Mouse (Mus musculus): ENCODE data around the gene Slc39a9. TPM values are rescaled to one million over a fixed set of nuclear protein-coding genes. Genes with fewer than 3 reads are reported as not detected.

Gene Slc39a9
- polyA plus RNA-seq, 1 experiment: 2.7 TPM

- H3K36me3 ChIP-seq (replicated peaks; ENCODE audit: low read length): no peaks in the 10 kb centered on the region
- H3K27me3 ChIP-seq (replicated peaks): peaks cover 82% of the 10 kb centered on the region
- H3K9me3 ChIP-seq: no peaks in the 10 kb centered on the region
- TF ChIP-seq GATA1 (IDR thresholded peaks at IDR 0.05; ENCODE audit: borderline replicate concordance, low read length) (no peak), FLI1 (IDR thresholded peaks at IDR 0.05; ENCODE audit: low read length) (no peak)
- no peak overlapping the region for H3K4me3 ChIP-seq (replicated peaks)
- H3K4me1 ChIP-seq: peaks cover 15% of the 10 kb centered on the region
Observed at GRCm38 (mm10) chr12:80706208-80706914, 62.7 kb downstream of the Slc39a9 start.

- peaks cover 78% of the 10 kb centered on the region for H3K27me3 ChIP-seq (replicated peaks)
- H3K4me1 ChIP-seq: peaks cover 15% of the 10 kb centered on the region
- no peaks in the 10 kb centered on the region; the same call in 1 of the 2 replicates for H3K9me3 ChIP-seq
- no peak overlapping the region for H3K4me3 ChIP-seq (replicated peaks)
- TF ChIP-seq GATA1 (IDR thresholded peaks at IDR 0.05; ENCODE audit: borderline replicate concordance, low read length): no peak
- TF ChIP-seq FLI1 (IDR thresholded peaks at IDR 0.05; ENCODE audit: low read length): no peak
- H3K36me3 ChIP-seq (replicated peaks; ENCODE audit: low read length): no peaks in the 10 kb centered on the region
Observed at GRCm38 (mm10) chr12:80706915-80707604, 63.4 kb downstream of the Slc39a9 start.

- H3K9me3 ChIP-seq: no peaks in the 10 kb centered on the region; the same call in 1 of the 2 replicates
- H3K4me1 ChIP-seq: peaks cover 64% of the 10 kb centered on the region
- no peak overlapping the region for H3K4me3 ChIP-seq (replicated peaks)
- H3K27me3 ChIP-seq (replicated peaks): peaks cover 30% of the 10 kb centered on the region
- TF ChIP-seq GATA1 (IDR thresholded peaks at IDR 0.05; ENCODE audit: borderline replicate concordance, low read length): no peak
- TF ChIP-seq FLI1 (IDR thresholded peaks at IDR 0.05; ENCODE audit: low read length): no peak
- H3K36me3 ChIP-seq (replicated peaks; ENCODE audit: low read length): no peaks in the 10 kb centered on the region
Observed at GRCm38 (mm10) chr12:80715915-80716314, 72.2 kb downstream of the Slc39a9 start.

GRCm38 (mm10) chr12:80719141-80719540 lies 75.5 kb downstream of the Slc39a9 start:
- peaks cover 79% of the 10 kb centered on the region for H3K4me1 ChIP-seq
- no peaks in the 10 kb centered on the region for H3K36me3 ChIP-seq (replicated peaks; ENCODE audit: low read length)
- TF ChIP-seq GATA1 (IDR thresholded peaks at IDR 0.05; ENCODE audit: borderline replicate concordance, low read length) (no peak), FLI1 (IDR thresholded peaks at IDR 0.05; ENCODE audit: low read length) (no peak)
- peak overlapping the region; percentile 15 for H3K4me3 ChIP-seq (replicated peaks)
- no peaks in the 10 kb centered on the region for H3K9me3 ChIP-seq
- peaks cover 19% of the 10 kb centered on the region for H3K27me3 ChIP-seq (replicated peaks)

- Histone ChIP-seq H3K4me1 (peaks cover 78% of the 10 kb centered on the region), H3K9me3 (no peaks in the 10 kb centered on the region), H3K4me3 (replicated peaks) (no peak overlapping the region), H3K27me3 (replicated peaks) (peaks cover 17% of the 10 kb centered on the region), H3K36me3 (replicated peaks; ENCODE audit: low read length) (no peaks in the 10 kb centered on the region)
- TF ChIP-seq GATA1 (IDR thresholded peaks at IDR 0.05; ENCODE audit: borderline replicate concordance, low read length) (no peak), FLI1 (IDR thresholded peaks at IDR 0.05; ENCODE audit: low read length) (no peak)
Observed at GRCm38 (mm10) chr12:80720507-80720906, 76.8 kb downstream of the Slc39a9 start.

- Histone ChIP-seq H3K4me3 (replicated peaks) (no peak overlapping the region), H3K36me3 (replicated peaks; ENCODE audit: low read length) (no peaks in the 10 kb centered on the region), H3K4me1 (peaks cover 69% of the 10 kb centered on the region), H3K9me3 (no peaks in the 10 kb centered on the region), H3K27me3 (replicated peaks) (peaks cover 18% of the 10 kb centered on the region)
- no peak for TF ChIP-seq FLI1 (IDR thresholded peaks at IDR 0.05; ENCODE audit: low read length)
- no peak for TF ChIP-seq GATA1 (IDR thresholded peaks at IDR 0.05; ENCODE audit: borderline replicate concordance, low read length)
Observed at GRCm38 (mm10) chr12:80721458-80721857, 77.8 kb downstream of the Slc39a9 start.

GRCm38 (mm10) chr12:80724853-80725559 lies 81.3 kb downstream of the Slc39a9 start:
- peaks cover 17% of the 10 kb centered on the region for H3K27me3 ChIP-seq (replicated peaks)
- no peaks in the 10 kb centered on the region for H3K9me3 ChIP-seq
- H3K36me3 ChIP-seq (replicated peaks; ENCODE audit: low read length): no peaks in the 10 kb centered on the region
- no peak for TF ChIP-seq GATA1 (IDR thresholded peaks at IDR 0.05; ENCODE audit: borderline replicate concordance, low read length)
- TF ChIP-seq FLI1 (IDR thresholded peaks at IDR 0.05; ENCODE audit: low read length): no peak
- H3K4me3 ChIP-seq (replicated peaks): peak overlapping the region; percentile 14
- peaks cover 53% of the 10 kb centered on the region for H3K4me1 ChIP-seq

- Histone ChIP-seq H3K4me3 (replicated peaks) (peak overlapping the region; percentile 39), H3K9me3 (no peaks in the 10 kb centered on the region), H3K36me3 (replicated peaks; ENCODE audit: low read length) (no peaks in the 10 kb centered on the region), H3K4me1 (peaks cover 35% of the 10 kb centered on the region), H3K27me3 (replicated peaks) (peaks cover 13% of the 10 kb centered on the region)
- TF ChIP-seq GATA1 (IDR thresholded peaks at IDR 0.05; ENCODE audit: borderline replicate concordance, low read length): no peak
- no peak for TF ChIP-seq FLI1 (IDR thresholded peaks at IDR 0.05; ENCODE audit: low read length)
Observed at GRCm38 (mm10) chr12:80728207-80728606, 84.5 kb downstream of the Slc39a9 start.

GRCm38 (mm10) chr12:80728814-80729213 lies 85.1 kb downstream of the Slc39a9 start:
- H3K9me3 ChIP-seq: no peaks in the 10 kb centered on the region; the same call in 1 of the 2 replicates
- TF ChIP-seq FLI1 (IDR thresholded peaks at IDR 0.05; ENCODE audit: low read length) (no peak), GATA1 (IDR thresholded peaks at IDR 0.05; ENCODE audit: borderline replicate concordance, low read length) (no peak)
- H3K27me3 ChIP-seq (replicated peaks): peaks cover 17% of the 10 kb centered on the region
- H3K4me1 ChIP-seq: peaks cover 35% of the 10 kb centered on the region
- H3K36me3 ChIP-seq (replicated peaks; ENCODE audit: low read length): no peaks in the 10 kb centered on the region
- no peak overlapping the region for H3K4me3 ChIP-seq (replicated peaks)

Data from megakaryocyte, embryonic 14.5 days (primary cell).